Mouse (Mus musculus) C2C12 (cell line): ENCODE measurements around the gene Abr. TPM values are rescaled to one million over a fixed set of nuclear protein-coding genes. Genes with fewer than 3 reads are reported as not detected.

ENCODE experiments used
- H3K27me3 ChIP-seq: one replicate; pipeline ENCODE4 v1.6.1; 2011; ENCODE audit not compliant: control insufficient read depth, insufficient read depth, insufficient read length
- H3K36me3 ChIP-seq: one replicate; pipeline ENCODE4 v1.6.1; 2011; ENCODE audit not compliant: control insufficient read depth, insufficient read depth
- H3K4me3 ChIP-seq: one replicate; pipeline ENCODE4 v1.5.1; 2011; ENCODE audit warnings: mild to moderate bottlenecking, control low read depth; ENCODE audit not compliant: poor library complexity, insufficient read depth, severe bottlenecking
- H3K79me2 ChIP-seq: one replicate; pipeline ENCODE4 v1.6.1; 2011; ENCODE audit not compliant: control insufficient read depth, insufficient read depth
- H3K79me3 ChIP-seq: one replicate; pipeline ENCODE4 v1.6.1; 2011; ENCODE audit warnings: low read depth, control low read depth
- H3ac ChIP-seq: one replicate; pipeline ENCODE3; 2011; ENCODE audit warnings: low read depth; ENCODE audit not compliant: control insufficient read depth, insufficient read length
- CEBPB ChIP-seq: IDR thresholded peaks from one replicate; pipeline ENCODE4 v1.6.1; 2011; ENCODE audit warnings: low read depth, mild to moderate bottlenecking, control low read depth, moderate library complexity
- CTCF ChIP-seq: IDR thresholded peaks from one replicate; pipeline ENCODE4 v1.5.1; 2011; ENCODE audit not compliant: control insufficient read depth, insufficient read depth, insufficient read length
- FOSL1 ChIP-seq: IDR thresholded peaks from one replicate; pipeline ENCODE4 v1.8.0; 2011; ENCODE audit warnings: mild to moderate bottlenecking, low read length; ENCODE audit not compliant: poor library complexity, insufficient read depth, severe bottlenecking
- MAX ChIP-seq: IDR thresholded peaks from one replicate; pipeline ENCODE4 v1.6.1; 2011; ENCODE audit warnings: mild to moderate bottlenecking, control low read depth
- MYOD1 ChIP-seq: IDR thresholded peaks from one replicate; pipeline ENCODE4 v1.6.1; 2011; ENCODE audit warnings: low read depth; ENCODE audit not compliant: control insufficient read depth, insufficient read length
- MYOG ChIP-seq: IDR thresholded peaks from one replicate; pipeline ENCODE4 v1.6.1; 2011; ENCODE audit not compliant: control insufficient read depth, insufficient read length; ENCODE audit errors: extremely low read depth
- USF1 ChIP-seq: IDR thresholded peaks from one replicate; pipeline ENCODE4 v1.6.1; 2011; ENCODE audit warnings: low read depth, mild to moderate bottlenecking, control low read depth, moderate library complexity
- polyA plus RNA-seq: library from polyadenylated mRNA; unstranded; fragments of >200 nt; fragmentation: generic; extraction: Trizol; gene quantifications from one replicate; pipeline ENCODE4 v1.2.1, GENCODE M21; 2012; ENCODE audit warnings: missing spikeins

Gene Abr
- polyA plus RNA-seq, 1 experiment = 72.8 TPM

DNA sequence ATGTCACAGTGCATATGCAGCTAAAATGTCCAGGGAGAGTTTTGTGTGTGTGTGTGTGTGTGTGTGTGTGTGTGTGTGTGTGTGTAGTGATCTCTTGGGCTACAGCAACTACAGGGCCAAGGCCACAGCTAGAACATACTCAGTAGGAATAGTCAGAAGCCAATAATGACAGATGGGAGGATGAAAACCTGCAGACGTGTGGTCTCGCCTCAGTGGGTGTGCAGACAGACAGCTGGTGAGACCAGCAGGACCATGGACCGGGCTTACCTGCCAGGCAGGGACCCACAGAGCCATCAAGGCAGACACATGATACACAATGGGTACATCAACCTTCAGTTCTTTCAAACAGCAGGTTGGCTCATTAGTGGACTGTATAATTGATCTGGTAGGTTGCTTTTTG is 84.7 kb downstream of the Abr start:
- H3K36me3 ChIP-seq = peaks cover 4% of the 10 kb centered on the region
- peaks cover 9% of the 10 kb centered on the region for H3K79me3 ChIP-seq
- H3K27me3 ChIP-seq = no peaks in the 10 kb centered on the region
- no peak overlapping the region for H3K4me3 ChIP-seq
- TF ChIP-seq MYOD1 = no peak
- TF ChIP-seq MAX = no peak
- TF ChIP-seq USF1 = no peak
- no peak for TF ChIP-seq MYOG
- no peak for TF ChIP-seq CEBPB
- TF ChIP-seq FOSL1 = no peak
- no peak for TF ChIP-seq CTCF
- H3ac ChIP-seq = no peak overlapping the region
- peaks cover 21% of the 10 kb centered on the region for H3K79me2 ChIP-seq

DNA sequence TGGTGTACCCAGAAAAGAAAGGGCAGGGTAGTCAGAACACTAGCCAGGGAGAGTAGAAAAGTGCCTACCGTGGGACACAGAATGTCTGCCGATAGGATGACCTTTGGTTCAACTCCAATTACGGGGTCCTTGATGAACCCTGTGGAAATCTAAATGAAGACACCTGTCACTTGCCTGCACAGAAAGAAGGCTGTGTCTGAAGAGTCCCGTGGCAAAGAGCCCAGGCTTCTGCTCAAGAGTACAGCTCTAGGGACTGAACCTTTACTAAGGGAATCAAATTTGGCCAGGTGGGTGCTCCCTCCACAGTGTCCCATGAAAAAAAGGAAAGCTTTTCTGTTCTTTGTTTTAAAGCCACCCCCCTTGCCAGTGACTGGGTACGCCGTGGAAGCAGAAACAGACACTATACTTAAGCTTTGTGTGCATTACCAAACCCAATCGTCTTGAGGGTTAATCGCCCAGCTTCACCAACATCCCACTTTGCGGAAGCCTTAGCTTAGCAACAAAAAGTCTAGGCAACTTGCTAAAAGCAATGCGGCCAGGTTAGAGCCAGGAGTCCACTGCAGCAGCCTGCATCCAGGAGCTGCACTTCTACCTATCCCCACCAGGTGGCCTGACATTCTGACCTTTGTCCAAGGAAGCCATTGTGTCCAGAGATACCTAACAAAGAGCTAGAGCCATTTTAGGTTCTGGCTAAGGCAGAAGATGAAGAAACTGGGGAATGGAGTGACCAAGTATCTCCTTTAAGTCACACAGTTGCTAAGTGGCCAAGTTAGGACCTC is 85.3 kb downstream of the Abr start:
- TF ChIP-seq MAX (no peak), CTCF (no peak), USF1 (no peak), FOSL1 (no peak), MYOD1 (no peak), CEBPB (no peak), MYOG (no peak)
- Histone ChIP-seq H3K4me3 (no peak overlapping the region), H3ac (no peak overlapping the region), H3K79me2 (peaks cover 27% of the 10 kb centered on the region), H3K79me3 (peaks cover 11% of the 10 kb centered on the region), H3K36me3 (peaks cover 4% of the 10 kb centered on the region), H3K27me3 (no peaks in the 10 kb centered on the region)

DNA sequence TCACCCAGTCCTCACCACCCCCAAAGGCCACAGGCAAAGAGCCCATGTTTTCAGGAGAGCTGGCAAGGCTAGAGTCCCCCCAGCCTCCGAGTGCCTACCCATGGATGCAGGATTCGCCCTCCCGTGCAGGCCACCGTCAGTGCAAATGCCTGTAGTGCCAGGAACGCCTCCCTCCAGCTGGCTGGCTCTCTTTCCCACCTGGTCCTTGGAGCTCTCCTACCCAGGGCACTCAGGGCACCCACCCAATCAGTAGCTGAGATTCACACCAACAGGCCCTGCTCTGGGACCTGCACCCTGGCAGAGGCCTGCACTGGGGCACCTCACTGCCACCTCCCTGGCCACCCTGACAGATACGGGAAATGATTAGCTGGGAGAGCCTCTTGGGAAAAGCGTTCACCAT is 90.1 kb downstream of the Abr start:
- Histone ChIP-seq H3K79me3 (peaks cover 13% of the 10 kb centered on the region), H3K27me3 (no peaks in the 10 kb centered on the region), H3K36me3 (peaks cover 4% of the 10 kb centered on the region), H3ac (no peak overlapping the region), H3K79me2 (peaks cover 60% of the 10 kb centered on the region), H3K4me3 (no peak overlapping the region)
- TF ChIP-seq MYOG = no peak
- TF ChIP-seq USF1 = no peak
- no peak for TF ChIP-seq FOSL1
- TF ChIP-seq MYOD1 = no peak
- TF ChIP-seq MAX = no peak
- TF ChIP-seq CEBPB = no peak

DNA sequence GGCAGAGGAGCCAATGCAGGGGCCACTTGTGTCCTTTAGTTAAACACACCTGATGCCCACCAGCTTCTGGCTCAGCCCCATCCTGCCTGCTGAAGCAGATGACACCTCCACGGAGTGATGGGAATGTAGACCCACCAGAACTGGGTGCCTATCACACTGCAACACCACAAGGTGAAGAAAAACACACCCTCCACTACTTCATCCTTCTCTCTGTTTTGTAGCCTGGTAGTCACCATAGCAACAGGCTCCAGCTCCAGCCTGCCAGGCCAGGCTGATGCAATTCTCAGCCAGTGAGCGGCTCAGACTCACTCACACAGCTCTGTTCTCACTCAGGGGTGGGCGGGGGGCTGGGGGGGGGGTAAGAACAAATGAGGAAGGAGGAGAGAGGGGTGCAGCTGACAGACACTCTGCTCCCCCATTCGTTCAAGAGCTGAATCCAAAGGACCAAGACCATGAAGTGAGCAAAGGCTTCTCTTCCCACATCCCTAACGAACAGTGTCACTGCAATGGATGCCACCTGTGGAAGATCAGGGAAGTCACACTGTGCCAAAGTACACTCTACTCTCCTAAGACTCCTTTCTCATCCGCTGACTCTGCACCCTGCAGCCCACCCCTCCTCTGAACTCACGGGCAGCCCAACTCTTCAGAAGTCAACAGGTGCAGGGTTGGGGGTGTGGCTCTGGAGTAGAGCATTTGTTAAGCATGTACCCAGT is 91.0 kb downstream of the Abr start:
- no peak for TF ChIP-seq USF1
- no peak for TF ChIP-seq MYOD1
- TF ChIP-seq FOSL1 = no peak
- no peak overlapping the region for H3K4me3 ChIP-seq
- H3K79me3 ChIP-seq = peaks cover 12% of the 10 kb centered on the region
- no peak overlapping the region for H3ac ChIP-seq
- H3K79me2 ChIP-seq = peaks cover 65% of the 10 kb centered on the region
- peaks cover 4% of the 10 kb centered on the region for H3K36me3 ChIP-seq
- no peaks in the 10 kb centered on the region for H3K27me3 ChIP-seq

DNA sequence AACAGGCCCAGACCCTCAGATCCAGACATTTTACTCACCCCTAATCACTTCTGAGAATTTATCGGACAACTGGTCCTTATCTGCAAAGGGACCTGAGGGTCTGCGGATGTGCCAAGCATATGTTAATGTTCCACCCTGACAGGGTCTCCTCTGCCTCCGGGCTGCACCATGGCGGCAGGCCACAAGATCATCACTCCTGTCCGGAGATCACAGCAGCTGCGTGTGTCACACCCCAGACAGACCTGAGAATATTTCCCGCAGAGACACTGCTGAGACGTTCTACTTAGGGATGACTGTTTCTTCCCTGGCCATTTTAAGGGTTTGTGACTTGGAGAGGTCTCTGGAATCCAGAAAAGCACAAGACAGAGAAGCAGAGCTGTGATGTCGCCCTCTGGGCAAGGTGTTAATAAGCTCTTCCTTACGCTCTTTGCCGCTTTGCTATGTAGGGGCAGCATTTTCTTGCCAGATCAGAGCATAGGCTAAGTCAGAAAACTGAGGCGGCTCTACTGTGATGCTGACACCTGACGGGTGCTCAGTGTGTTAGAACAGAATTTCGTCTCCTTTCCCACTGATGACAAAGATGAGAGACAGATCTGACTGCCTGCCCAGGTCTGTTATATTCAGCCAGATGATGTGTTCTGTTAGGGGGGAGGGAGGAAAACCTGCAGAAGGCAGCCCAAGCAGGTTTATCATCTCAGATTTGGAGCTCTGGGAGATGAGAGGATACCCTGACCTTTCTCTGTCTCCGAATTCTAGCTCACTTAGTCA is 91.8 kb downstream of the Abr start:
- no peaks in the 10 kb centered on the region for H3K27me3 ChIP-seq
- H3K79me3 ChIP-seq = peaks cover 11% of the 10 kb centered on the region
- peaks cover 4% of the 10 kb centered on the region for H3K36me3 ChIP-seq
- no peak overlapping the region for H3ac ChIP-seq
- H3K79me2 ChIP-seq = peaks cover 73% of the 10 kb centered on the region
- H3K4me3 ChIP-seq = no peak overlapping the region
- TF ChIP-seq MAX = no peak
- TF ChIP-seq USF1 = no peak
- no peak for TF ChIP-seq FOSL1
- TF ChIP-seq CTCF = no peak
- TF ChIP-seq MYOG = no peak
- TF ChIP-seq MYOD1 = no peak
- TF ChIP-seq CEBPB = no peak
